Mouse (Mus musculus) ES-Bruce4 (cell line): ENCODE results near the gene Vmn2r106. TPM values are rescaled to one million over a fixed set of nuclear protein-coding genes. Genes with fewer than 3 reads are reported as not detected.

Experiments used
- H3K27ac ChIP-seq: 2 replicates; pipeline ENCODE4 v1.5.1; 2012; ENCODE audit warnings: low read length, inconsistent platforms; ENCODE audit not compliant: insufficient read depth
- H3K27me3 ChIP-seq: 2 replicates; pipeline ENCODE4 v1.6.1; 2012; ENCODE audit warnings: mild to moderate bottlenecking, low read length, inconsistent platforms; ENCODE audit not compliant: control insufficient read depth, poor library complexity, insufficient read depth, severe bottlenecking
- H3K36me3 ChIP-seq: 2 replicates; pipeline ENCODE4 v1.6.1; 2012; ENCODE audit warnings: inconsistent platforms, mild to moderate bottlenecking, low read length, moderate library complexity; ENCODE audit not compliant: control insufficient read depth, poor library complexity, insufficient read depth, severe bottlenecking
- H3K4me1 ChIP-seq: one replicate; pipeline ENCODE4 v1.8.1; 2011; ENCODE audit warnings: low read length; ENCODE audit not compliant: control insufficient read depth, insufficient read depth
- H3K4me3 ChIP-seq: 2 replicates; pipeline ENCODE4 v1.5.1; 2011; ENCODE audit warnings: low read depth, mild to moderate bottlenecking, low read length
- H3K9ac ChIP-seq: 2 replicates; pipeline ENCODE4 v1.6.1; 2012; ENCODE audit warnings: low read depth, mild to moderate bottlenecking, inconsistent platforms; ENCODE audit not compliant: poor library complexity, severe bottlenecking
- H3K9me3 ChIP-seq: replicated peaks from 2 replicates; pipeline ENCODE4 v1.6.1; 2012; ENCODE audit warnings: mild to moderate bottlenecking, low read length, inconsistent platforms; ENCODE audit not compliant: control insufficient read depth, poor library complexity, insufficient read depth, severe bottlenecking
- CTCF ChIP-seq: IDR thresholded peaks from one replicate; pipeline ENCODE4 v1.8.1; 2011; ENCODE audit warnings: low read depth, low read length
- EP300 ChIP-seq: IDR thresholded peaks from 2 replicates; pipeline ENCODE4 v1.6.1; 2011; ENCODE audit warnings: low read depth, low read length; ENCODE audit not compliant: insufficient read depth
- POLR2A ChIP-seq: IDR thresholded peaks from one replicate; pipeline ENCODE4 v1.8.1; 2011; ENCODE audit warnings: low read length; ENCODE audit not compliant: insufficient read depth
- polyA plus RNA-seq: library from polyadenylated mRNA; stranded (reverse); fragments of >200 nt; gene quantifications from 2 replicates; pipeline ENCODE4 v1.2.4, GENCODE M21; 2011; ENCODE audit warnings: low read depth; ENCODE audit not compliant: missing spikeins, insufficient read depth, insufficient read length

The Vmn2r106 gene
- polyA plus RNA-seq: not detected in 2 replicates

GRCm38 (mm10) chr17:20285453-20285852 lies at the start of gene Vmn2r106:
Gene Vmn2r106 (minus strand): TSS chr17:20285553.
- Histone ChIP-seq H3K9ac (no peak within 1 kb of the TSS), H3K27ac (no peak within 1 kb of the TSS), H3K9me3 (no peaks in the 10 kb centered on the region), H3K4me3 (no peak within 1 kb of the TSS), H3K27me3 (no peaks in the 10 kb centered on the region), H3K4me1 (no peaks in the 10 kb centered on the region), H3K36me3 (no peaks in the 10 kb centered on the region)
- TF ChIP-seq CTCF: no peak
- TF ChIP-seq EP300: no peak
- no peak for TF ChIP-seq POLR2A

GRCm38 (mm10) chr17:20305790-20306189 lies 20.4 kb upstream of the Vmn2r106 start:
- Histone ChIP-seq H3K27ac (no peak overlapping the region), H3K4me3 (no peak overlapping the region), H3K4me1 (no peaks in the 10 kb centered on the region), H3K9me3 (no peaks in the 10 kb centered on the region), H3K9ac (no peak overlapping the region), H3K27me3 (no peaks in the 10 kb centered on the region; the same call in 1 of the 2 replicates), H3K36me3 (no peaks in the 10 kb centered on the region)
- no peak for TF ChIP-seq EP300
- no peak for TF ChIP-seq CTCF
- no peak for TF ChIP-seq POLR2A

GRCm38 (mm10) chr17:20286906-20287305 lies 1.6 kb upstream of the Vmn2r106 start:
- Histone ChIP-seq H3K9ac (no peak overlapping the region), H3K36me3 (no peaks in the 10 kb centered on the region), H3K4me3 (no peak overlapping the region), H3K27me3 (no peaks in the 10 kb centered on the region), H3K27ac (no peak overlapping the region), H3K4me1 (no peaks in the 10 kb centered on the region), H3K9me3 (no peaks in the 10 kb centered on the region)
- TF ChIP-seq CTCF (no peak), EP300 (no peak), POLR2A (no peak)

- Histone ChIP-seq H3K4me3 (no peak overlapping the region), H3K4me1 (no peaks in the 10 kb centered on the region), H3K9ac (no peak overlapping the region), H3K27me3 (no peaks in the 10 kb centered on the region), H3K27ac (no peak overlapping the region), H3K36me3 (no peaks in the 10 kb centered on the region), H3K9me3 (no peaks in the 10 kb centered on the region)
- TF ChIP-seq EP300 (no peak), POLR2A (no peak), CTCF (no peak)
These were observed 29.8 kb downstream of the Vmn2r106 start for GRCm38 (mm10) chr17:20255522-20255921.

- Histone ChIP-seq H3K4me1 (no peaks in the 10 kb centered on the region), H3K4me3 (no peak within 1 kb of the TSS), H3K27me3 (no peaks in the 10 kb centered on the region), H3K9me3 (no peaks in the 10 kb centered on the region), H3K9ac (no peak within 1 kb of the TSS), H3K36me3 (no peaks in the 10 kb centered on the region), H3K27ac (no peak within 1 kb of the TSS)
- TF ChIP-seq EP300 (no peak), POLR2A (no peak), CTCF (no peak)
These were observed 50.4 kb downstream of the Vmn2r106 start, which contains the start of gene Vmn2r105 for GRCm38 (mm10) chr17:20234952-20235351. Gene Vmn2r105 (minus strand): TSS chr17:20235052.

Other genes starting within 250 kb of the Vmn2r106 start
- gene Vmn2r104, start 237.2 kb downstream of the Vmn2r106 start, polyA plus RNA-seq: not detected in 2 replicates
- not detected in 2 replicates for gene Fpr-rs7, start 171.3 kb downstream of the Vmn2r106 start, polyA plus RNA-seq
- gene Fpr-rs6, start 102.5 kb downstream of the Vmn2r106 start, polyA plus RNA-seq: not detected in 2 replicates
- gene Vmn2r105, start 50.5 kb downstream of the Vmn2r106 start, polyA plus RNA-seq: not detected in 2 replicates
- gene Vmn2r107, start 59.7 kb upstream of the Vmn2r106 start, polyA plus RNA-seq: not detected in 2 replicates
- not detected in 2 replicates for gene Vmn1r224, start 128.6 kb upstream of the Vmn2r106 start, polyA plus RNA-seq
- gene Vmn2r108, start 195.8 kb upstream of the Vmn2r106 start, polyA plus RNA-seq: 0.07 TPM in 1 of 2 replicates, not detected in the other
- gene Vmn1r225, start 212.6 kb upstream of the Vmn2r106 start, polyA plus RNA-seq: not detected in 2 replicates